Mouse (Mus musculus) midbrain, postnatal 0 days (tissue): ENCODE measurements around the gene Mctp1. TPM values are rescaled to one million over a fixed set of nuclear protein-coding genes. Genes with fewer than 3 reads are reported as not detected.

Experiments used
- ATAC-seq: fragments of 200-750 bp; cut with Nextera tagmentation; 2 replicates; pipeline ENCODE4 v1.8.0; 2017; ENCODE audit warnings: moderate number of reproducible peaks, mild to moderate bottlenecking, moderate TSS enrichment, moderate library complexity; ENCODE audit not compliant: low FRiP score
- DNase-seq: peaks from one replicate; pipeline ENCODE4 v3.0.0-alpha.2; 2015; ENCODE audit warnings: low spot score
- H3K27ac ChIP-seq: fragments of 300-500 bp; sonication (generic); 2 replicates; pipeline ENCODE4 v1.5.1; 2014; ENCODE audit warnings: low read depth, mild to moderate bottlenecking, low read length, mixed read lengths
- H3K27me3 ChIP-seq: fragments of 300-500 bp; sonication (generic); 2 replicates; pipeline ENCODE4 v1.6.1; 2014; ENCODE audit warnings: low read length, control low read depth, mixed read lengths; ENCODE audit not compliant: insufficient read depth
- H3K36me3 ChIP-seq: fragments of 300-500 bp; sonication (generic); 2 replicates; pipeline ENCODE4 v1.6.1; 2014; ENCODE audit warnings: low read length, control low read depth, mixed read lengths; ENCODE audit not compliant: insufficient read depth
- H3K4me1 ChIP-seq: fragments of 300-500 bp; sonication (generic); 2 replicates; pipeline ENCODE4 v1.6.1; 2014; ENCODE audit warnings: mild to moderate bottlenecking, control low read depth, antibody characterized with exemption, low read length, mixed read lengths; ENCODE audit not compliant: insufficient read depth
- H3K4me2 ChIP-seq: fragments of 300-500 bp; sonication (generic); 2 replicates; pipeline ENCODE4 v1.6.1; 2014; ENCODE audit warnings: low read depth, mild to moderate bottlenecking, low read length, mixed read lengths; ENCODE audit not compliant: poor library complexity, severe bottlenecking
- H3K4me3 ChIP-seq: fragments of 300-500 bp; sonication (generic); 2 replicates; pipeline ENCODE4 v1.5.1; 2014; ENCODE audit warnings: low read depth, mild to moderate bottlenecking, low read length, moderate library complexity
- H3K9ac ChIP-seq: fragments of 300-500 bp; sonication (generic); replicated peaks from 2 replicates; pipeline ENCODE4 v1.6.1; 2014; ENCODE audit warnings: mild to moderate bottlenecking, low read length, moderate library complexity, mixed read lengths; ENCODE audit not compliant: poor library complexity, severe bottlenecking
- H3K9me3 ChIP-seq: fragments of 300-500 bp; sonication (generic); 2 replicates; pipeline ENCODE4 v1.6.1; 2016; ENCODE audit warnings: low read length, control low read depth
- CTCF ChIP-seq: IDR thresholded peaks from 2 replicates; pipeline ENCODE4 v1.5.1; 2016; ENCODE audit warnings: antibody characterized with exemption, mild to moderate bottlenecking
- WGBS: fragments of 180-500 bp; shearing (Covaris S2); extraction: QIAGEN DNeasy Blood & Tissue Kit; methylation state at CpG from one replicate; pipeline ENCODE4 v1.1.7; 2014; 5-methylcytosine and 5-hydroxymethylcytosine counted together
- polyA plus RNA-seq: library from polyadenylated mRNA; unstranded; fragments of >200 nt; fragmentation: Nextera tagmentation; extraction: Ambion mirVana; gene quantifications from 2 replicates; pipeline ENCODE4 v1.2.1, GENCODE M21; 2015
- total RNA-seq: library from RNA; depleted of rRNA; stranded (reverse); fragments of >200 nt; gene quantifications from 2 replicates; pipeline ENCODE4 v1.2.3, GENCODE M21; 2014

Gene Mctp1
- total and polyA plus RNA-seq, 2 experiments from 2014 or later: 3.9 to 7.0 TPM

DNA sequence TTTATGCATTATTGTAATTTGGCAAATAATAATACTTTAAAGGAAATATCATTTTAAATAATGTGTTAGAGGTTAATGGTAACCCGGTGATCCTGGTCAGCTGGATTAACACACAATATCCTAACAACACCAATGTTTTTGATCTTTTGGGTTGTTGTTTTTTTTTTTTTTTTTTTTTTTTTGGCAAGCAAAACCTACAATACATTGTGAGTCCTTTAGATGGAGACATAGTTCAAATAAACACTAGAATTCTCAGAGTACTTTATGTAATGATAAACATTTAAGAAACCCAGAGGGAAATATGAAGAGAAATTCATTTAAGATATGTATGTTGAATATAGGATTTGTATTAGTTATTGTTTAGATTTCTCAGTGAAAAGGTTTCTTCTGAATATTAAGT, 534.0 kb downstream of the Mctp1 start:
- Histone ChIP-seq H3K27me3 (no peaks in the 10 kb centered on the region), H3K4me3 (no peak overlapping the region), H3K9ac (no peak overlapping the region), H3K4me1 (no peaks in the 10 kb centered on the region), H3K9me3 (no peaks in the 10 kb centered on the region), H3K4me2 (no peak overlapping the region), H3K27ac (no peak overlapping the region), H3K36me3 (no peaks in the 10 kb centered on the region)
- no peak for DNase-seq
- 88% methylated on average over 1 of the region's 1 CpGs for WGBS
- no peak for ATAC-seq
- TF ChIP-seq CTCF: peak; percentile 28; the same call in 1 of the 2 replicates

- H3K9me3 ChIP-seq: no peaks in the 10 kb centered on the region
- no peaks in the 10 kb centered on the region for H3K27me3 ChIP-seq
- H3K4me1 ChIP-seq: no peaks in the 10 kb centered on the region
- H3K4me3 ChIP-seq: no peak overlapping the region
- ATAC-seq: no peak
- no peak overlapping the region for H3K4me2 ChIP-seq
- WGBS: 57% methylated on average over 1 of the region's 1 CpGs
- DNase-seq: no peak
- no peak overlapping the region for H3K27ac ChIP-seq
- no peak overlapping the region for H3K9ac ChIP-seq
- TF ChIP-seq CTCF: no peak
- no peaks in the 10 kb centered on the region for H3K36me3 ChIP-seq
Measured at GRCm38 (mm10) chr13:76926851-76927250, 542.5 kb downstream of the Mctp1 start.

- H3K4me2 ChIP-seq: no peak overlapping the region
- no peak overlapping the region for H3K4me3 ChIP-seq
- no peaks in the 10 kb centered on the region for H3K36me3 ChIP-seq
- H3K4me1 ChIP-seq: no peaks in the 10 kb centered on the region
- no peak for TF ChIP-seq CTCF
- no peak overlapping the region for H3K9ac ChIP-seq
- no peak for DNase-seq
- no peak for ATAC-seq
- no peak overlapping the region for H3K27ac ChIP-seq
- 75% methylated on average over 5 of the region's 5 CpGs for WGBS
- no peaks in the 10 kb centered on the region for H3K9me3 ChIP-seq
- H3K27me3 ChIP-seq: no peaks in the 10 kb centered on the region
Measured at GRCm38 (mm10) chr13:76927875-76928440, 543.6 kb downstream of the Mctp1 start.

DNA sequence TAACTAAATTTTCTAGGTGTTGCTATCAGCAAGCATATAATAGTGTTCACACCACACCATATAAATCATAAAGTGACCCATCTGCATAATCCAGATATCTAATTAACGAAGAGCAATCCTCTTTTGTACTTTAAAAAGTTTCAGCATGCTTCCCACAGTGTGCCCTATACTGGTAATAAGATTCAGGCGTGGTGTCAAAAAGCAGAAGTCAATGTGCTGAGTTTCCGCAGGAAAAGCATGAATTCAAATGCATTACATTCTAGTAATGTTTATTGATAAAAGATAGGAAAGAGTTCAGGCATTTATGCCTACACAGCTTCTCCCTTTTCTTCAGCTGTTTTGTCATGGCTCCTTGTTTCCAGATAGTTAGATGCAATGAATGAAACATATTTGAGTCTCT, 544.8 kb downstream of the Mctp1 start:
- Histone ChIP-seq H3K9ac (no peak overlapping the region), H3K4me1 (no peaks in the 10 kb centered on the region), H3K4me3 (no peak overlapping the region), H3K27me3 (no peaks in the 10 kb centered on the region), H3K36me3 (no peaks in the 10 kb centered on the region), H3K27ac (no peak overlapping the region), H3K9me3 (no peaks in the 10 kb centered on the region), H3K4me2 (no peak overlapping the region)
- DNase-seq (no peak), ATAC-seq (no peak)
- WGBS: 80% methylated on average over 3 of the region's 3 CpGs
- no peak for TF ChIP-seq CTCF

GRCm38 (mm10) chr13:76932933-76933332, 548.6 kb downstream of the Mctp1 start:
- H3K27ac ChIP-seq: no peak overlapping the region
- H3K4me3 ChIP-seq: no peak overlapping the region
- no peaks in the 10 kb centered on the region for H3K36me3 ChIP-seq
- no peaks in the 10 kb centered on the region for H3K4me1 ChIP-seq
- ATAC-seq: no peak
- DNase-seq: no peak
- H3K9me3 ChIP-seq: no peaks in the 10 kb centered on the region
- 72% methylated on average over 5 of the region's 5 CpGs for WGBS
- H3K27me3 ChIP-seq: no peaks in the 10 kb centered on the region
- no peak overlapping the region for H3K4me2 ChIP-seq
- TF ChIP-seq CTCF: no peak
- H3K9ac ChIP-seq: no peak overlapping the region

DNA sequence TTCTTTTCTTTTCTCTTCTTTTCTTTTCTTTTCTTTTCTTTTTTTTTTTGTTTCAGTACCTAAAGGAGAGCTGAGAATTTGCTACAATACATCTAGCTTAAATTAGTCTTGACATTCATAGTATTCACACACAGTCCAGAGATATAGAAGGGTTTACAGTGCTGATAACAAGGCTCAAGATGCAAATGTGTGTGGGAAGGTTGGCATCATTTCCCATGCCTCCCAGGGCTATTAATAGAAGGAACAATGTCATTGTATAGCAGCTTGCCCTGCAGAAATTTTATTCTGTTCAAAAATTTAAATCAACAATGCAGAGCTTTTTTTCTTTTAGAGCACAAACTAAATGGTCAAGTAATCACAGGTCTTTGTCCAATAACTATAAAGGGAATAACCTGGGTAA, 564.9 kb downstream of the Mctp1 start:
- H3K4me3 ChIP-seq: no peak overlapping the region
- no peaks in the 10 kb centered on the region for H3K36me3 ChIP-seq
- H3K27ac ChIP-seq: no peak overlapping the region
- no peaks in the 10 kb centered on the region for H3K27me3 ChIP-seq
- no peak for DNase-seq
- no peak overlapping the region for H3K4me2 ChIP-seq
- no peaks in the 10 kb centered on the region for H3K9me3 ChIP-seq
- no peak for ATAC-seq
- H3K9ac ChIP-seq: no peak overlapping the region
- no peak for TF ChIP-seq CTCF
- H3K4me1 ChIP-seq: no peaks in the 10 kb centered on the region
